Mouse (Mus musculus) C2C12 (cell line): ENCODE results near the gene Atg9b.

Experiments used
- CEBPB ChIP-seq: IDR thresholded peaks from one replicate; pipeline ENCODE4 v1.6.1; 2011; ENCODE audit warnings: low read depth, mild to moderate bottlenecking, control low read depth, moderate library complexity
- MYOG ChIP-seq: IDR thresholded peaks from one replicate; pipeline ENCODE4 v1.6.1; 2011; ENCODE audit not compliant: control insufficient read depth, insufficient read length; ENCODE audit errors: extremely low read depth

GRCm38 (mm10) chr5:24427981-24428402 lies 36.0 kb upstream of the Atg9b start:
- TF ChIP-seq CEBPB = no peak
- TF ChIP-seq MYOG = no peak
